ENCODE assay signal across 8 mouse cellular contexts in the genomic region with DNA sequence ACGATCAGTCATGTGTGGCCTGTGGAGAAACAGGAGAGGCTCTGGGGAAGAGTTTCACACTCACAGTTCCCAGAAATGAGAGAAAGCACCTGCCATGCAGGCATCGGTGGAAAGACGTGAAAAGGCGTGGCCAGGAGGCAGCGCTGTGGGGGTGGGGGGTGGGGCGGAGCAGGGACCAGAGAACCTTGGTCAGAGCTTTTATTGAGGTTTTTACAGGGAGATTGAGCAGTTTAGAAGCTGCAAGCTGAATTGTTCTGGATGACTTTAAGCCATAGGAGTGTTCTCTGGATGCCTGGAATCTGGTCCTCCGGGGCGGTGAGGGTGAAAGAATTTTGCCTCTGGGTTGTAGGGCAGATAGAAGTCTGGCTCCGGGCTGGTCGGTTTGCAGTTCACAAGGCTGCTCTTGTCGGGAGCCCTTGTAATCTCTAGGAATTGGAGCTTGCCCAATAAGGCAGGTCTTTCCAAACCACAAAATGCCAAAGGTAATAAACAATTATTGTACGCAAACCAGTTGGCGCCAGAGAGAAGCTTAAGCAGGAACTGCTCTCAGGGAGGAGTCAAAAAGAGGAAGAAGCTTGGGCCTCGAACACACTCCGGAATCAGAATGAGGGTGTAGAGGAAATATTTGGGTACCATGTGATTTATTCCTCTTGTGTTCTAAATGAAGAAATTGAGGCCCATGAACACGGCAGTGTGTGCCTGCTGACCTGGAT. TPM values are rescaled to one million over a fixed set of nuclear protein-coding genes. Genes with fewer than 3 reads are reported as not detected.
A peak's percentile ranks its signal among the peaks of the same experiment; 100 is the strongest.
DNase-seq lines count a peak whose midpoint lies in the region; ATAC-seq and TF ChIP-seq lines count a peak whose summit lies in the region.

No protein-coding gene starts in this region.

- H3K27me3 ChIP-seq in lung, embryonic 14.5 days (ENCODE audit: insufficient read depth, low read length) = no peaks in the 10 kb centered on the region
- no peaks in the 10 kb centered on the region for H3K27me3 ChIP-seq in limb, embryonic 14.5 days (ENCODE audit: control insufficient read depth, insufficient read depth, low read length)
- no peaks in the 10 kb centered on the region for H3K27me3 ChIP-seq in neural tube, embryonic 14.5 days (ENCODE audit: control insufficient read depth, insufficient read depth, low read length)

- TF ChIP-seq CTCF in lung, embryonic 14.5 days (IDR thresholded peaks at IDR 0.05; ENCODE audit: low read depth) = no peak

- no peak overlapping the region for H3K4me3 ChIP-seq in lung, embryonic 14.5 days (ENCODE audit: low read depth, low read length)
- peak overlapping the region; percentile 13; the same call in 1 of the 2 replicates for H3K4me3 ChIP-seq in limb, embryonic 14.5 days (replicated peaks; ENCODE audit: low read length)
- H3K4me3 ChIP-seq in neural tube, embryonic 14.5 days (ENCODE audit: low read depth, low read length) = no peak overlapping the region

- peak overlapping the region; percentile 33 for H3K4me2 ChIP-seq in lung, embryonic 14.5 days
- peak overlapping the region; percentile 44 for H3K4me2 ChIP-seq in limb, embryonic 14.5 days (replicated peaks; ENCODE audit: low read depth, low read length, severe bottlenecking)
- H3K4me2 ChIP-seq in neural tube, embryonic 14.5 days (ENCODE audit: low read depth, low read length) = peak overlapping the region; percentile 30; the same call in 1 of the 2 replicates

- no peak for DNase-seq in lung, embryonic 14.5 days
- no peak for DNase-seq in lung, postnatal 14 days
- peak; percentile 18 for DNase-seq in limb, embryonic 14.5 days (ENCODE audit: low spot score)
- no peak for DNase-seq in embryo, embryonic 11 days
- DNase-seq in adrenal gland, adult 8-10 months = no peak
- no peak for DNase-seq in right cerebral cortex, adult 2 months (ENCODE audit: low spot score in 2 of 2)

- WGBS in lung, embryonic 14.5 days = 30% methylated on average over 16 of the region's 16 CpGs
- WGBS in limb, embryonic 14.5 days = 8% methylated on average over 16 of the region's 16 CpGs
- 24% methylated on average over 16 of the region's 16 CpGs for WGBS in neural tube, embryonic 14.5 days

- no peaks in the 10 kb centered on the region for H3K4me1 ChIP-seq in lung, embryonic 14.5 days (ENCODE audit: insufficient read depth)
- peaks cover 21% of the 10 kb centered on the region for H3K4me1 ChIP-seq in limb, embryonic 14.5 days (ENCODE audit: control insufficient read depth, insufficient read depth, low read length)
- H3K4me1 ChIP-seq in neural tube, embryonic 14.5 days (ENCODE audit: control insufficient read depth, insufficient read depth, low read length) = no peaks in the 10 kb centered on the region

- no peak overlapping the region for H3K27ac ChIP-seq in lung, embryonic 14.5 days (ENCODE audit: low read depth)
- peak overlapping the region; percentile 55; the same call in 1 of the 2 replicates for H3K27ac ChIP-seq in limb, embryonic 14.5 days (replicated peaks; ENCODE audit: low read depth, low read length)
- H3K27ac ChIP-seq in neural tube, embryonic 14.5 days (ENCODE audit: low read depth, low read length) = no peak overlapping the region

- no peaks in the 10 kb centered on the region for H3K9me3 ChIP-seq in lung, embryonic 14.5 days (ENCODE audit: low read depth, low read length)
- no peaks in the 10 kb centered on the region for H3K9me3 ChIP-seq in limb, embryonic 14.5 days (ENCODE audit: control insufficient read depth, low read length)
- no peaks in the 10 kb centered on the region for H3K9me3 ChIP-seq in neural tube, embryonic 14.5 days (ENCODE audit: control insufficient read depth, low read length)

- TF ChIP-seq POLR2A in limb, embryonic 14.5 days (IDR thresholded peaks at IDR 0.05; ENCODE audit: borderline replicate concordance, extremely low read depth, insufficient read depth, insufficient read length) = no peak

- no peak for ATAC-seq in lung, embryonic 14.5 days (ENCODE audit: insufficient read depth)
- peak; percentile 89 for ATAC-seq in common myeloid progenitor, adult 5-6 weeks (replicated peaks; ENCODE audit: low read depth, poor library complexity, severe bottlenecking)
- peak; percentile 51 for ATAC-seq in limb, embryonic 14.5 days (ENCODE audit: low FRiP score, low read depth)
- no peak for ATAC-seq in neural tube, embryonic 14.5 days (ENCODE audit: low read depth)

- no peaks in the 10 kb centered on the region for H3K36me3 ChIP-seq in lung, embryonic 14.5 days (ENCODE audit: insufficient read depth)
- no peaks in the 10 kb centered on the region for H3K36me3 ChIP-seq in limb, embryonic 14.5 days (ENCODE audit: control insufficient read depth, insufficient read depth, low read length)
- H3K36me3 ChIP-seq in neural tube, embryonic 14.5 days (ENCODE audit: control insufficient read depth, insufficient read depth, low read length) = no peaks in the 10 kb centered on the region

- no peak overlapping the region for H3K9ac ChIP-seq in lung, embryonic 14.5 days
- H3K9ac ChIP-seq in limb, embryonic 14.5 days (ENCODE audit: low read depth, low read length, severe bottlenecking) = no peak overlapping the region; the same call in 1 of the 2 replicates
- no peak overlapping the region for H3K9ac ChIP-seq in neural tube, embryonic 14.5 days (replicated peaks; ENCODE audit: low read depth, low read length)

RNA-seq across cellular contexts. Expression of a gene that starts 11.1 kb away (rescaled TPM):
- polyA plus RNA-seq in lung, embryonic 14.5 days (2014; fragmentation: Nextera tagmentation; extraction: Ambion mirVana) = 14.8 and 15.8 TPM in 2 replicates
- 13.2 and 22.9 TPM in 2 replicates for total RNA-seq in common myeloid progenitor, adult 5-6 weeks (2017)
- polyA plus RNA-seq in limb, embryonic 14.5 days (2012; rRNA removed) = 20.1 and 25.8 TPM in 2 replicates
- polyA plus RNA-seq in limb, embryonic 14.5 days (2014; fragmentation: Nextera tagmentation; extraction: Ambion mirVana) = 25.7 and 27.8 TPM in 2 replicates
- polyA plus RNA-seq in neural tube, embryonic 14.5 days (2014; fragmentation: Nextera tagmentation; extraction: Ambion mirVana) = 1.9 and 3.7 TPM in 2 replicates
- total RNA-seq in adrenal gland, adult 8-10 months (2022) = 10 to 100 TPM; 14.3 to 30.5 (median 19.8) TPM

RNA-seq across cellular contexts. Expression of a gene that starts 39.5 kb away (rescaled TPM):
- 0.05 and 0.26 TPM in 2 replicates for polyA plus RNA-seq in lung, embryonic 14.5 days (2014; fragmentation: Nextera tagmentation; extraction: Ambion mirVana)
- total RNA-seq in common myeloid progenitor, adult 5-6 weeks (2017) = not detected in 2 replicates
- polyA plus RNA-seq in limb, embryonic 14.5 days (2012; rRNA removed) = 8.9 and 9.3 TPM in 2 replicates
- polyA plus RNA-seq in limb, embryonic 14.5 days (2014; fragmentation: Nextera tagmentation; extraction: Ambion mirVana) = 14.9 and 19.4 TPM in 2 replicates
- 0.19 and 0.27 TPM in 2 replicates for polyA plus RNA-seq in neural tube, embryonic 14.5 days (2014; fragmentation: Nextera tagmentation; extraction: Ambion mirVana)
- under 1 TPM in 3 of 4 experiments, not detected in 1; 0.05 to 0.09 (median 0.06) TPM for total RNA-seq in adrenal gland, adult 8-10 months (2022)

Comparison
In these comparisons a context has a peak if more than half of its experiments do, and no peak if none do; other contexts are left out.
1. ATAC-seq: peak in common myeloid progenitor, adult 5-6 weeks (single experiment) and limb, embryonic 14.5 days (single experiment); none in lung, embryonic 14.5 days (single experiment) and neural tube, embryonic 14.5 days (single experiment).
2. Peak in every context shown above with its lines, with median percentiles within 50 percentile points of each other: H3K4me2 ChIP-seq.